ENCODE assay signal across 26 mouse cellular contexts in genomic region chr1:85824905-85825304, GRCm38 (mm10). TPM values are rescaled to one million over a fixed set of nuclear protein-coding genes. Genes with fewer than 3 reads are reported as not detected.
A peak's percentile ranks its signal among the peaks of the same experiment; 100 is the strongest.
DNase-seq lines count a peak whose midpoint lies in the region; ATAC-seq and TF ChIP-seq lines count a peak whose summit lies in the region.
"Had no signal": no experiment of that assay in that cellular context is flagged by ENCODE, and none has a peak within 500 bp of the region (broad histone marks: within the 10 kb centered on the region; RNA-seq: fewer than 3 reads in every experiment).

No protein-coding gene starts in this region.

- TF ChIP-seq EP300 in lung, postnatal 0 days (IDR thresholded peaks at IDR 0.05): peak; percentile 52; the same call in 1 of the 2 replicates

- peak; percentile 77 for ATAC-seq in lung, postnatal 0 days
- ATAC-seq in hindbrain, embryonic 16.5 days: no peak
- ATAC-seq: forebrain, embryonic 15.5 days; Patski had no signal

- DNase-seq in heart, adult 11 months: peak; percentile 25
- DNase-seq in heart, postnatal 4 days: no peak
- peak; percentile 70 for DNase-seq in lung, postnatal 0 days (ENCODE audit: low spot score)
- DNase-seq in lung, postnatal 25 days (ENCODE audit: low spot score): peak; percentile 75
- DNase-seq in layer of hippocampus, postnatal 36 days: no peak
- DNase-seq: adrenal gland, postnatal 10 days; B cell, adult 2 months; cerebellum, adult 11 months; cerebellum, adult 2 months; cerebellum, adult 9-11 months; cerebellum, postnatal 25 days; gastrocnemius, postnatal 10 days; heart, adult 18-20 months; heart, postnatal 10 days; heart, postnatal 36 days had no signal

- H3K4me3 ChIP-seq in lung, postnatal 0 days (ENCODE audit: low read depth, low read length): no peak overlapping the region
- no peak overlapping the region for H3K4me3 ChIP-seq in hindbrain, embryonic 16.5 days (ENCODE audit: low read length)
- H3K4me3 ChIP-seq: embryonic facial prominence, embryonic 12.5 days; embryonic facial prominence, embryonic 15.5 days; forebrain, embryonic 12.5 days; forebrain, embryonic 15.5 days; heart, embryonic 12.5 days; heart, embryonic 15.5 days had no signal

- no peak overlapping the region for H3K4me2 ChIP-seq in lung, postnatal 0 days (replicated peaks; ENCODE audit: low read depth, low read length)
- no peak overlapping the region for H3K4me2 ChIP-seq in hindbrain, embryonic 16.5 days (ENCODE audit: low read length)
- H3K4me2 ChIP-seq: embryonic facial prominence, embryonic 12.5 days; embryonic facial prominence, embryonic 15.5 days; forebrain, embryonic 12.5 days; forebrain, embryonic 15.5 days; heart, embryonic 12.5 days; heart, embryonic 15.5 days; hindbrain, embryonic 14.5 days had no signal

- H3K36me3 ChIP-seq in lung, postnatal 0 days (ENCODE audit: insufficient read depth, low read length): peaks cover 12% of the 10 kb centered on the region; the same call in 1 of the 2 replicates
- H3K36me3 ChIP-seq in hindbrain, embryonic 16.5 days (ENCODE audit: control insufficient read depth, insufficient read depth, low read length): peaks cover 11% of the 10 kb centered on the region

- 60% methylated on average over 3 of the region's 3 CpGs for WGBS in lung, postnatal 0 days
- 76% methylated on average over 3 of the region's 3 CpGs for WGBS in hindbrain, embryonic 16.5 days

- no peak overlapping the region for H3K9ac ChIP-seq in lung, postnatal 0 days (replicated peaks; ENCODE audit: low read depth)
- H3K9ac ChIP-seq in hindbrain, embryonic 16.5 days (ENCODE audit: low read depth, low read length): no peak overlapping the region
- H3K9ac ChIP-seq: embryonic facial prominence, embryonic 12.5 days; embryonic facial prominence, embryonic 15.5 days; forebrain, embryonic 12.5 days; forebrain, embryonic 15.5 days; heart, embryonic 12.5 days; heart, embryonic 15.5 days; hindbrain, embryonic 14.5 days had no signal

- H3K9me3 ChIP-seq in lung, postnatal 0 days (ENCODE audit: low read length): no peaks in the 10 kb centered on the region
- no peaks in the 10 kb centered on the region for H3K9me3 ChIP-seq in hindbrain, embryonic 16.5 days (ENCODE audit: control insufficient read depth, low read length)
- H3K9me3 ChIP-seq: embryonic facial prominence, embryonic 12.5 days; embryonic facial prominence, embryonic 15.5 days; forebrain, embryonic 12.5 days; forebrain, embryonic 15.5 days; G1E; heart, embryonic 12.5 days; heart, embryonic 15.5 days had no signal

- H3K4me1 ChIP-seq in lung, postnatal 0 days (ENCODE audit: insufficient read depth, low read depth, low read length): peaks cover 14% of the 10 kb centered on the region
- H3K4me1 ChIP-seq in hindbrain, embryonic 16.5 days (ENCODE audit: control insufficient read depth, insufficient read depth, low read depth, low read length): no peaks in the 10 kb centered on the region
- H3K4me1 ChIP-seq: embryonic facial prominence, embryonic 12.5 days; forebrain, embryonic 12.5 days; forebrain, embryonic 15.5 days had no signal

- no peaks in the 10 kb centered on the region for H3K27me3 ChIP-seq in lung, postnatal 0 days (replicated peaks; ENCODE audit: insufficient read depth, low read length)
- H3K27me3 ChIP-seq in hindbrain, embryonic 16.5 days (replicated peaks; ENCODE audit: control insufficient read depth, insufficient read depth, low read length): no peaks in the 10 kb centered on the region
- H3K27me3 ChIP-seq: CH12.LX; embryonic facial prominence, embryonic 12.5 days; embryonic facial prominence, embryonic 15.5 days; forebrain, embryonic 12.5 days; forebrain, embryonic 15.5 days; heart, embryonic 12.5 days; heart, embryonic 15.5 days; Patski had no signal

- no peak for TF ChIP-seq CTCF in lung, postnatal 0 days (IDR thresholded peaks at IDR 0.05)

- H3K27ac ChIP-seq in lung, postnatal 0 days (ENCODE audit: low read length): no peak overlapping the region
- no peak overlapping the region for H3K27ac ChIP-seq in hindbrain, embryonic 16.5 days (ENCODE audit: low read depth, low read length)
- H3K27ac ChIP-seq: embryonic facial prominence, embryonic 12.5 days; embryonic facial prominence, embryonic 15.5 days; forebrain, embryonic 12.5 days; forebrain, embryonic 15.5 days; heart, embryonic 15.5 days; hindbrain, embryonic 14.5 days had no signal

RNA-seq across cellular contexts. Expression of gene Cab39, which starts 31.7 kb away (rescaled TPM):
- 100 to 1,000 TPM in 1 of 2 experiments, 10 to 100 TPM in 1; 90.7 to 102 TPM for total RNA-seq in heart, postnatal 4 days (2021)
- 37.3 and 37.7 TPM in 2 replicates for polyA plus RNA-seq in lung, postnatal 0 days (2015; fragmentation: Nextera tagmentation; extraction: Ambion mirVana)
- polyA plus RNA-seq in hindbrain, embryonic 16.5 days (2015; fragmentation: Nextera tagmentation; extraction: Ambion mirVana): 42.3 and 47.9 TPM in 2 replicates
- 100 to 1,000 TPM; 142 to 153 TPM for total RNA-seq in layer of hippocampus, postnatal 36 days (2021)

RNA-seq across cellular contexts. Expression of gene A630001G21Rik, which starts 46.5 kb away (rescaled TPM):
- under 1 TPM; 0.54 to 0.88 TPM for total RNA-seq in heart, postnatal 4 days (2021)
- 1.5 and 1.8 TPM in 2 replicates for polyA plus RNA-seq in lung, postnatal 0 days (2015; fragmentation: Nextera tagmentation; extraction: Ambion mirVana)
- polyA plus RNA-seq in hindbrain, embryonic 16.5 days (2015; fragmentation: Nextera tagmentation; extraction: Ambion mirVana): 0.29 and 0.59 TPM in 2 replicates
- total RNA-seq in layer of hippocampus, postnatal 36 days (2021): under 1 TPM; 0.38 to 0.52 TPM
- polyA plus RNA-seq: G1E had no signal

Comparison
In these comparisons a context has a peak if more than half of its experiments do, and no peak if none do; other contexts are left out.
1. DNase-seq: peak in heart, adult 11 months (single experiment), lung, postnatal 0 days (single experiment) and lung, postnatal 25 days (single experiment); none in heart, postnatal 4 days (single experiment) and layer of hippocampus, postnatal 36 days (0 of 2).